Mouse (Mus musculus) stomach, embryonic 14.5 days (tissue): ENCODE measurements around the gene Emb. TPM values are rescaled to one million over a fixed set of nuclear protein-coding genes. Genes with fewer than 3 reads are reported as not detected.
"Not testable (repeated sequence)": the region's sequence is repeated elsewhere in the genome, so short reads cannot be mapped to it uniquely, and the experiment has no call there.

Source experiments
- ATAC-seq: fragments of 200-750 bp; cut with Nextera tagmentation; 2 replicates; pipeline ENCODE4 v1.8.0; 2017; ENCODE audit warnings: low read depth, moderate TSS enrichment; ENCODE audit not compliant: insufficient number of reproducible peaks, insufficient read depth, low FRiP score
- H3K27ac ChIP-seq: fragments of 300-500 bp; sonication (generic); 2 replicates; pipeline ENCODE4 v1.5.1; 2014; ENCODE audit warnings: mild to moderate bottlenecking, low read length, moderate library complexity, mixed read lengths
- H3K27me3 ChIP-seq: fragments of 300-500 bp; sonication (generic); 2 replicates; pipeline ENCODE4 v1.6.1; 2014; ENCODE audit warnings: low read length, control low read depth, mixed read lengths; ENCODE audit not compliant: control insufficient read depth, insufficient read depth
- H3K36me3 ChIP-seq: fragments of 300-500 bp; sonication (generic); 2 replicates; pipeline ENCODE4 v1.6.1; 2014; ENCODE audit warnings: mild to moderate bottlenecking, control low read depth, low read length, moderate library complexity, mixed read lengths; ENCODE audit not compliant: control insufficient read depth, insufficient read depth
- H3K4me1 ChIP-seq: fragments of 300-500 bp; sonication (generic); 2 replicates; pipeline ENCODE4 v1.6.1; 2014; ENCODE audit warnings: low read length, control low read depth, mixed read lengths; ENCODE audit not compliant: control insufficient read depth, insufficient read depth
- H3K4me2 ChIP-seq: fragments of 300-500 bp; sonication (generic); replicated peaks from 2 replicates; pipeline ENCODE4 v1.6.1; 2014; ENCODE audit warnings: low read depth, low read length, control low read depth
- H3K4me3 ChIP-seq: fragments of 300-500 bp; sonication (generic); 2 replicates; pipeline ENCODE4 v1.5.1; 2014; ENCODE audit warnings: low read depth, low read length, control low read depth
- H3K9ac ChIP-seq: fragments of 300-500 bp; sonication (generic); replicated peaks from 2 replicates; pipeline ENCODE4 v1.6.1; 2014; ENCODE audit warnings: low read depth, mild to moderate bottlenecking, control low read depth, low read length, moderate library complexity, mixed read lengths
- H3K9me3 ChIP-seq: fragments of 300-500 bp; sonication (generic); 2 replicates; pipeline ENCODE4 v1.6.1; 2016; ENCODE audit warnings: low read depth, low read length, control low read depth; ENCODE audit not compliant: control insufficient read depth
- WGBS: fragments of 180-500 bp; shearing (Covaris S2); extraction: QIAGEN DNeasy Blood & Tissue Kit; methylation state at CpG from one replicate; pipeline ENCODE4 v1.1.7; 2014; 5-methylcytosine and 5-hydroxymethylcytosine counted together
- polyA plus RNA-seq: library from polyadenylated mRNA; unstranded; fragments of >200 nt; fragmentation: Nextera tagmentation; extraction: Ambion mirVana; gene quantifications from 2 replicates; pipeline ENCODE4 v1.2.1, GENCODE M21; 2014

Gene Emb
- polyA plus RNA-seq: 17.6 and 21.9 TPM in 2 replicates

- H3K27ac ChIP-seq: no peak within 1 kb of the TSS
- H3K27me3 ChIP-seq: no peaks in the 10 kb centered on the region
- no peaks in the 10 kb centered on the region for H3K36me3 ChIP-seq
- no peaks in the 10 kb centered on the region for H3K4me1 ChIP-seq
- H3K4me3 ChIP-seq: no peak within 1 kb of the TSS
- H3K9me3 ChIP-seq: no peaks in the 10 kb centered on the region
- no peak within 1 kb of the TSS for H3K4me2 ChIP-seq
- WGBS: 59% methylated on average over 6 of the region's 6 CpGs
- H3K9ac ChIP-seq: no peak within 1 kb of the TSS
- ATAC-seq: no peak
Observed at GRCm38 (mm10) chr13:117208236-117208635, at the start of gene Emb. Gene Emb, plus strand, starts transcription at chr13:117208536.

- 83% methylated on average over 5 of the region's 5 CpGs for WGBS
- Histone ChIP-seq H3K4me2 (no peak overlapping the region), H3K36me3 (no peaks in the 10 kb centered on the region), H3K27ac (no peak overlapping the region), H3K27me3 (no peaks in the 10 kb centered on the region), H3K9ac (no peak overlapping the region), H3K9me3 (no peaks in the 10 kb centered on the region), H3K4me3 (no peak overlapping the region), H3K4me1 (no peaks in the 10 kb centered on the region)
- no peak for ATAC-seq
Observed at GRCm38 (mm10) chr13:117163906-117164305, 44.4 kb upstream of the Emb start.

GRCm38 (mm10) chr13:117165071-117165470 lies 43.3 kb upstream of the Emb start:
- no peak for ATAC-seq
- Histone ChIP-seq H3K9me3 (no peaks in the 10 kb centered on the region), H3K9ac (no peak overlapping the region), H3K27me3 (no peaks in the 10 kb centered on the region), H3K4me3 (no peak overlapping the region), H3K27ac (no peak overlapping the region), H3K4me1 (no peaks in the 10 kb centered on the region), H3K4me2 (no peak overlapping the region), H3K36me3 (no peaks in the 10 kb centered on the region)
- WGBS: 96% methylated on average over 8 of the region's 8 CpGs

- not testable (repeated sequence) for H3K9ac ChIP-seq, H3K27ac ChIP-seq, H3K4me2 ChIP-seq, H3K4me1 ChIP-seq, ATAC-seq, H3K9me3 ChIP-seq, H3K36me3 ChIP-seq, H3K27me3 ChIP-seq, H3K4me3 ChIP-seq
- WGBS: 81% methylated on average over 3 of the region's 3 CpGs
Observed at GRCm38 (mm10) chr13:117180912-117181311, 27.4 kb upstream of the Emb start.

GRCm38 (mm10) chr13:117183288-117183687 lies 25.0 kb upstream of the Emb start:
- Histone ChIP-seq H3K36me3 (no peaks in the 10 kb centered on the region), H3K4me3 (no peak overlapping the region), H3K9me3 (no peaks in the 10 kb centered on the region), H3K9ac (no peak overlapping the region), H3K4me2 (no peak overlapping the region), H3K27ac (no peak overlapping the region), H3K27me3 (no peaks in the 10 kb centered on the region), H3K4me1 (no peaks in the 10 kb centered on the region)
- no peak for ATAC-seq
- 73% methylated on average over 6 of the region's 6 CpGs for WGBS

- no peaks in the 10 kb centered on the region for H3K9me3 ChIP-seq
- no peak overlapping the region for H3K4me3 ChIP-seq
- no peaks in the 10 kb centered on the region for H3K4me1 ChIP-seq
- H3K36me3 ChIP-seq: no peaks in the 10 kb centered on the region
- WGBS: 82% methylated on average over 6 of the region's 6 CpGs
- no peak for ATAC-seq
- H3K27me3 ChIP-seq: no peaks in the 10 kb centered on the region
- no peak overlapping the region for H3K9ac ChIP-seq
- no peak overlapping the region for H3K27ac ChIP-seq
- no peak overlapping the region for H3K4me2 ChIP-seq
Observed at GRCm38 (mm10) chr13:117185329-117185728, 23.0 kb upstream of the Emb start.

GRCm38 (mm10) chr13:117192161-117192560 lies 16.2 kb upstream of the Emb start:
- no peak overlapping the region for H3K4me2 ChIP-seq
- no peaks in the 10 kb centered on the region for H3K9me3 ChIP-seq
- no peaks in the 10 kb centered on the region for H3K36me3 ChIP-seq
- no peak for ATAC-seq
- no peak overlapping the region for H3K27ac ChIP-seq
- H3K27me3 ChIP-seq: no peaks in the 10 kb centered on the region
- H3K4me3 ChIP-seq: no peak overlapping the region
- no peak overlapping the region for H3K9ac ChIP-seq
- WGBS: 88% methylated on average over 5 of the region's 5 CpGs
- no peaks in the 10 kb centered on the region for H3K4me1 ChIP-seq

- Histone ChIP-seq H3K36me3 (no peaks in the 10 kb centered on the region), H3K27me3 (no peaks in the 10 kb centered on the region), H3K9ac (no peak overlapping the region), H3K4me1 (no peaks in the 10 kb centered on the region), H3K27ac (no peak overlapping the region), H3K4me2 (no peak overlapping the region), H3K4me3 (no peak overlapping the region), H3K9me3 (no peaks in the 10 kb centered on the region)
- WGBS: 51% methylated on average over 7 of the region's 7 CpGs
- no peak for ATAC-seq
Observed at GRCm38 (mm10) chr13:117193422-117193983, 14.8 kb upstream of the Emb start.
